Mouse (Mus musculus) layer of hippocampus, postnatal 25 days (tissue): ENCODE measurements at regions not wholly inside any gene's neighbourhood (a gene's known extent, or its start where the extent isn't known, plus 50 kb on each side); places are given as distances from the start of the nearest gene placed in this dataset.

Experiments
- DNase-seq, 2 experiments: peaks; one replicate each; pipeline ENCODE4 v3.0.0; 2022; ENCODE audit warnings: mixed read lengths in 2 of 2, low spot score in 1 of 2; ENCODE audit errors: extremely low spot score in 1 of 2

DNA sequence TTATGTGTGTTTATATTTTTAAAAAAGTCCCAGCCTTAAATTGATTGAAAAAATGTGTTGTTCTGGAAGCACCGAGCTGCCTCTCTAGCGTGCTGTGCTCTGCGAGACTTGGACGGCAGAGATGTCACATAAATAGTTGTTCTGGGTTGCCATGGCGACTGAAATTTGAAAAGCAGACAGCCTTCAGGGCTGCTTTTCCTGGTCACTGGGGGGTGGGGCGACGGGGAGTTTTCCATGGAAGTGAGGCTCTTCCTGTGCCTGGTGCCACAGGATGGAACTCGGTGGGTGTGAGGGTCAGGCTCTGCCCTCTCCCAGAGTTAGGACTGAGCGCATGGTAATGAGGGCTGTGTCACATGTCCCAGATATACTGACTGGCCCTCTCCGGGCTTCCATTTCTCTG lies 84.7 kb upstream of the Gm26897 start:
- peak; percentile 52 to 58 for DNase-seq

DNA sequence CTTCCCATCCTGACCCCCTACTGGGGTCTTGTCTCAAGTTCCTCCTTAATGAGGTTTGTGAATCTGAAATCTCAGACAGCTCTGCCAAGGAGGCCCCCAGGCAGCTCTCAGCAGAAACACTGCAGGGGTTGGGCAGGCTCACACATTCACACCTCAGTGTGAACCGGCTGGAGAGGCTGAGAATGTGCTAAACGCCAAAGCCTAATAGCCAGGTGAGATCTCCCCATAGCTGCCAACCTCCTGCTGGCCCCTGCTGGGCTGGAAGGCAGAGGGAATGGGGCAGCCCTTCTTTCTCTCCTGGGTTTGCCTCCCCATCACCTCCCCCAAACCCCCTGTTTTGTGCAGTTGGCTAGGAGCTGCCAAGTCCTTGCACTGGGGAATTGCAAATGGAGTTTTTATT lies 81.3 kb upstream of the Gm26897 start:
- DNase-seq = no peak

DNA sequence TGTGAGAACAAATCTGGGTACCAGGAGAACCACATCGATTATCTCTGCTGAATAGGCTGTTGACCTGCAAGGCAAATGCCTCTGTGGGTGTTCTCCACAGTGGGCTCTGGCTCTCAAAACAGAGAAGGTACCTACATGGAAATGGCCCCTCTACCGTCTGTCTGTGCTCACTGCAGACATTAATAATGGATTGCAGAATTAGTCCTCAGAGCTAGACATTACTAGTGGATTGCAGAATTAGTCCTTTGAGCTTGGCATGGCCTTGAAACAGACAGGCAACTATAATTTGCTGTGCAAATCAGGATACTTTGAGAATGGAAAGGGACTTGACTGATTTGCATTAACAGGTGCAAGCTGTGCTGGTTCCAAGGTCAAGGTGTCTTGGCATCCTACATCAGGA lies 77.3 kb upstream of the Gm26897 start:
- no peak for DNase-seq

DNA sequence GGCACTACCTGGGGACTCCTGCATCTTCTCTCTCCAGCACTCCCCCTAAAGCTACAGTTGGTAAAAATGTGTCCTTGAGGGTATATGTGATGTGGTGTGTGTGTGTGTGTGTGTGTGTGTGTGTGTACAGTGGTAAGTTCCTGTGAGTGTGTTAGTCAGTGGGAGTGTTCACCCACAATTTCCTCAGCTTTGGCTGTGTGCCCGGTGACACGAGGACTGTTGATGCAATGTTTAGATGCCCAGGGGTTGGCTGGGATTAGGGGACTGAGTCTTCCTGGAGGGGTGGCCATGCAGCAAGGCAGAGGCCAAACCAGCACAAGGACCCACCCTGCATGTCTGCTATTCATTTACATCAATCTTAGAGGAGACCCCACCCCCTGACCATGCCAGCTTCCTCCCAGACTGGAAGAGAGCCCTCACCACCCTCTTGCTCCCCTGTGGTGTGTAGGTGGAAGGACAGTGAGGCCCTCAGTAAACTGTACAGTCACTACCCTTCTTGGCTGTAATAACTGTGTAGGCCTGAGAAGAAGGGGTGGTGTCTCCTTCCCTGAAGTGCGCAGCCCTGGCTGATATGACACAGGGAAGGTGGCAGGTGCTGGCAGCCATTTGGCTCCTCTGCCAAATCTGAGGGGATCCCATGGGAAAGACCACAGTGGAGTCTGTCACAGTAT lies 75.8 kb upstream of the Gm26897 start:
- no peak for DNase-seq

DNA sequence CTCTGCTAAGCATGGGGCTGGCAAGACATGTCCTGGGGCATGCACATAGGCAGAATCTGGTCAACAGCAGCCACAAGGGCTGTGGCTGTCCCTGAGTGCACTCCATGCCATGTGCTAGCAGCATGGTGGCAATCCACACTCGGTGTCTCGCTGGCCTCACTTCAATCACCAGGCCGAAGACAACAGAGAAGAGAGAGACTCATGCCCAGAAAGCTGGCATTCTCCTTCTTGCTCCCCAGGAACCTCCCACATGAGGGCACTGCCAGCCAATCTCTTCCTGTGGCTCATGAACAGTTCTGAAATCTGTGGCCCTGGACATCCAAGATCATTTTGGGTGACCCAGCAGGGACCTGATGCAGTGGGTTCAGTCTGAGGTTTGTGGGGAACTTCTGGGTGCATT lies 74.5 kb upstream of the Gm26897 start:
- DNase-seq = no peak

DNA sequence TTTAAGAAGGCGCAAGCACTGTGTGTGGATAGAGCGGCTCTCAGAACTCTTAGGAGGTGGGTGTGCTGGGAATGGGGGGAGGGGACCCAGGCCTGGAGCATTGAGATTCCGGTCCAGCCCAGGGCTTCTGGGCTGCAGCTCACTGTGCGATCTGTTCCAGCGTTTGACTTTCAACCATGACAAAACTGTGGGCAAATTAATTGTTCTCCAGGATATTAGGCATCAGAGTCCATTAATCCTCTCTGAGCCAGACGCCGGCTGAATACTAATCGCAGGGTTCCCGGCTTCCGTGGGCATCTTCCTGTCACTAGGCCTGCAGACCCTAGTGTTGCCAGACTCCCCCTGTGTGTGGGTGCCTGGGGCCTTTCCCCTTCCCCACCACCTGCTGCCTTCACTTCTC lies 73.3 kb upstream of the Gm26897 start:
- DNase-seq = no peak

DNA sequence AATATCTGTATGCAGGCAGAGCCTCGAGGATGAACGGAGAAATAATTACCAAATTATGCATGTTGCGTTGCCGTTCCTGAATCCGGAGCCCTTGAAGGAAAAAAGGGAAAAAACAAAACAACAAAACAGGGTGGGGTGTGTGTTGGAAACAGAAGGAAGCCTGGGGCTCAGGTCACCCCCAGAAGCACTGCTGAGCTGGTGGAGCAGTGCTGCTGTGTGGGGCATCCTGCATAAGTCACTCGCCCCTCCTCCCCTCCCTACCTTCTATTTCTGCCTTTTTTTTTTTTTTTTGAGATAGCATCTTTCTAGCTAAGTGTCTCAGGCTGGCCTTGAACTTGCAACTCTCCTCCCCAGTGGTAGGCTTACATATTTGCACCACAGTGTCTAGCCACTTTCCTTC lies 72.8 kb upstream of the Gm26897 start:
- DNase-seq = no peak

DNA sequence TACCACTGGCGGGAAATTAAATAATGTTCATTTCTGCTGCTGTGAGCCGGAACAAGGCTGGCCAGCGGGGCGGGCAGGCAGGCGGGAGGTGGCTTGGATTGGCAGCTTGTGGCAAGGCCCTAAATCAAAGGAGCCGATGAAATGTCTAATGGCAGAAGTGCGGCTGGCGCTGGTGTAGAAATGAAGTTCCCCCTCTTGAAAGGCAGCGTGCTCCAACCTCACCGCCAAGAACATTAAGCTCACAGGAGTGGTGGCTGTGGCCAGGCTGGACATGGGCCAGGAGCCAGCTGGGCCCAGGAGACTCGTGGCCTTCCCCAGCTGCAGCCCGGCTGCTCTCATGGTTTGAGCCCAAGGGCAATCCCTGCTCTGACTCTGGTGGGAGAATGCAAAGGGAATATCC lies 71.8 kb upstream of the Gm26897 start:
- no peak for DNase-seq

DNA sequence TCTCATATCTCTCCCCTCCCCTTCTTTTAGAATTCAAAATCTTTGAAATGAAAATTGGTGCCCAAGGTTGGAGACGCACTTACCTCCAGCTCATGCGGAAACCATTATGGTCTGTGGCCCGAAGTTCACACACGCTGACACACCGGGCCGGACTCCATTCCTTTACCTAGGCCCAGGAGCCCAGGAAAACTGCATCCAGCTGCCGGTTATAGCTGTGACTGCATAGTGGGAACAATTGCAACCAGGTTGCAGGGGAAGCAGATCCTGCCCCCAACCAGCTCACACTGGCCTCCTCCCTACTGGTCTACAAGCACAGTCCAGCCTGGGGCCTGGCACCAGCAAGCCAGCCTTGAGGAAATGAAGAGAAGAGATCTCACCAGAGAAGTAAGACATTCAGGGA lies 69.9 kb upstream of the Gm26897 start:
- no peak for DNase-seq

DNA sequence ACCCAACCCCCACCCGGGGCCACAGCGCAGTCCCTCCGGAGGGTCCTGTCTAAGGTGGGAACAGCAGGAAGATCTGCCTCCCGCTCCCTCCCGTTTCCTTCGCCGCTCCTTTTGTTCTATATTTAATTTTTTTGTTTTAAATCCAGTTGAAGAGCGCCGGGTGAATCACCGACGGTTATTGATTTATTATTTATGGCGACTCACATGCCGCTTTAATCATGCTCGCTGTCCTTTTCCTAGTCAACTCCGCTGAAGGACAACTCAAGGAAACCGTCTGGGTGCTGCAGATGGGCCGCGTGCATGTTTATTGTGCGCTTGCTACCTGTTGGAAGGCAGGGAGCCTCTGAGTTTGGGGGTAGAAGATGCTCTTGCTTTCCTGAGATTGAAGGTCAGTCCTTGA lies 68.3 kb upstream of the Gm26897 start:
- no peak for DNase-seq

DNA sequence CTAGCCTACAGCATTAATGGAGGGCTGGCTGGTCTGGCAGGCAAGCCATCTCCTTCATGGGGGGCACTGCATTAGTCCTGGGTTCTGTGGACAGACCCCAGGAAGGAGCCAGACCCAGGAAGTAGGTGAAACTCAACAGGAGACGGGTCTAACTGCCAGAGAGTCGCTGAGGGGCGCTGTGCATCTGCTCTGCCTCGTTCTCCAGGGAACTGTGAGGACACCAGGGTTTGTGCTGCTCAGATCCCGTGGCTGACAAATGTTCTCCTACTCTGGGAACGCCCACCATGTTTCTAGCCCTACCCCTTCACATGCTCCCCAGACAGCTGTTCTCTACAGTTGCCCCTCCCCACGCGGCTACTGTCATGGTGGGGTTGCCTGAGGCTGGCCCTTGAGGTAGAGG lies 67.7 kb upstream of the Gm26897 start:
- no peak for DNase-seq

DNA sequence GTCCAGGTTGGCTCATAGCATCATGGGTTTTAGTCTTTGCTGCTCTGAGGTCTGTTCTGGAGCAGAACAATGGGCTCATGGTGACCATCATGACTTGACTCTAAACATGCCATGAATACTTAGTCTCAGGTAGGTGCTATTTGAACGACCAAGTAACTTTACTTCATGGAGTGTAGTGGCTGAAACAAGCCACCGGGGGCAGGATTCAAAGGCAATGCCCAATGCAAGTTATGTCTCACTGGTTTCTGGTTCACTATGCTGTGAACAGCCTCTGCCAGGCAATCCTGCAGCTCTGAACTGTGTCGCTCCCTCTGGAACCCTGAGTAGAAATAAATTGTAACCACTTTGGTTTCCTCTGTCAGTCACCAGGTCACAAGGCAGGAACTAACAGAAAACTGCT lies 65.8 kb upstream of the Gm26897 start:
- no peak for DNase-seq

DNA sequence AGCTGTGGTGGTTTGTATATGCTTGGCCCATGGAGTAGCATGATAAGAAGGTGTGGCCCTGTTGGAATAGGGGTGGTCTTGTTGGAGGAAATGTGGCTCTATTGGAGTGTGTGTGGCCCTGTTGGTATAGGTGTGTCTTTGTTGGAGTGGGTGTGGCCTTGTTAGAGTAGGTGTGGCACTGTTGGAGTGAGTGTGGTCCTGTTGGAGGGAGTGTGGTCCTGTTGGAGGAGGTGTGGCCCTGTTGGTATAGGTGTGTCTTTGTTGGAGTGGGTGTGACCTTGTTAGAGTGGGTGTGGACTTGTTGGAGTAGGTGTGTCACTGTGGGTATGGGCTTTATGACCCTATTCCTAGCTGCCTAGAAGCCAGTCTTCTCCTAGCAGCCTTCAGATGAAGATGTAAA lies 64.6 kb upstream of the Gm26897 start:
- DNase-seq = no peak

DNA sequence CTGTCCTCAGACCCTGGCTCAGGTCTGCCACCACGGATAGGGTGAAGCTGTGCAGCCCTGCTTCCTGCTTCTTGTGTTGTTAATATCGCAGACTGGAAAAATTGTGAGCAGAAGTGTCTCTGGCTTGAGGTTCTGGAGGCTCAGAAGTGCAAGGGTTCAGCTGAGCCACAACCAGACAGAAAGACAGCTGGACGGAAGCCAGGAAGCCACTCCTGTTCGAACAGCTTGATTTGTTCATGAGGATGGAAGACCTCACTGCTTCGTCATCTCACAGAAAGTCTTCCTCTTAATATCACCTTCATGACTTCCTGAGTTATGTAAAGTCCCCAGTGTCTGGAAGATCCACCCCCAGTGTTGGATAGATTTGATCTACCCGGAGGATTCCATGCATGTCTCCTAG lies 62.0 kb upstream of the Gm26897 start:
- DNase-seq = no peak

DNA sequence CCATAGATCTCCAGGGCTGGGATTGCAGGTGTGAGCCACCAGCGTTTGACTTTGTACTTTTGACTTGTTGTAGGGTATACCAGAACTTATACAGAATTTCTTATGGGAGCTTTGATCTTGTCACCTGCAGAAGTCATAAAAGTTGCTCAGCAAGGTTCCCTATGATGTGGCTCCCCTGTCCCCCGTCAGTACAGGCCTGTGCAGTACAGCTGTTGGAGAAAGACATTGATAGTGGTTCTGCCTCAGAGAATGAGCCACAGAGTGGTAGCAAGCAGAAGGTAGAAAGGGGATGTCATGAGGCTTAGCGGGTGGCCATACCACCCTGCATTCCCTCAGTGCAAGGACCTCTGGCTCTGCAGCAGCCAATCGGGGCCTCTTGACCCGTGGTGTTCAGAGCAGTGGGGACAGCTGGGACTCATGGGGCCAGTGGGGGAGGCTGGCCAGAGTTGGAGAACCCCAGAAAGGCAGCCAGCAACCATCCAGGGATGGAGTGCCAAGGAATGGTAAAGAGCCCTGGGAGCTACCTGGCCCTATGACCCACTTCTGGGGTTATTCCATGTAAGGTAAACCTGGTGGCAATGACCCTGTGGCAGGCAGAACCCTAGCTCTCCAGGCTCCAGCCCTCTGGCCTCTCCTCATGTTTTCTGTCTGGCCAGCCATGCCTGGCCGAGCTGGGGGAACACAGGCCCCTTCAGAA lies 58.6 kb upstream of the Gm26897 start:
- DNase-seq = no peak

DNA sequence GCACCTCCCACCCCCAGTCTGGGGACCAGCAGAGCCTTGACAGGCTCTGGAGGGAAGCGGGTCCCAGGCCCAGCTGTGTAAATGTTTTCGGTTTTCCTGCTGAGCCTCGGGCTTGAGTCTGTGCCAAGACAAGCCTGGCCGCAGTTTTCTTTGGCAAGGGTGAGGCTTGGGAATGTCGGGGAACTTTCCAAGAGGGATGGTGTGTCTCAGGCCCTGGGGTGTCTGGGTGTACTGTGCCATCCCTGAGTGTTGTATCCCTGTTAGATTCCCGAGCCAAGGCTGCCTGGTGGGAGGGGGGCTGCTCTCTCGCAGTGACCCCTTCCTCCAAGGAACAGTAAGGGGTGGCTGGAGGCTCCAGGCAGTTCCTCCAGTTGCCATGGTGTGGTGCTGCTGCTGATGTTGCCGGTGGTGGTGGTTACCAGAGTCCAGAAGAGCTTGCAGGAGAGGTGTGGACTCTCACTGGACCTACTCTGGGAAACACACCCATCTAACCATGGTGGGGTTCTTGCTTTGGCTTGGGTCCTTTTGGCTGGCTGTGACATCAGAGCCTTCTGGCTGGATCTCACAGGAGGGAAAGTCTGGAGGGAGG lies 58.0 kb upstream of the Gm26897 start:
- DNase-seq = no peak

DNA sequence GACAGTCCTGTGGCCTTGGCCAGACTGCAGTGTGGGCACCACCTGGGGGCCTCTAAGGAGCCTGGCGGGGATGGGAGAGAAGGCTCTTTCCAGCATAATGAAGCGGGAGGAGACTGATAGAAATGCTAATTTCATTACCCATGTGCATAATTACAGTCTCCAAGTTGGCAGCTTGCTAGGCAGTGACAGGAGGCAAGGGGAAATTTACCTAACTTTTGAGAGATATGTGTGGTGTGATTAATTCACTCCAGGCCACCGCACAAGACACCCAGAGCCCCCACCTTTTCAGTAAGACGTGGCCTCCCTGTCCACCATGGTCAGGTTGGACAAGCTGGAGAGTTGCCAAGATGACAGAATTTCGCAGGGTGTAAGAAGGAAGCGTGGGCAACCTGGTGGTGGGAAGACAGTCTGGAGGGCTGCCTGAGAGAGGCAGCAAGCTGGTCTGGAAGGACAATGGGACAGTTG lies 55.8 kb upstream of the Gm26897 start:
- DNase-seq = peak in 1 of 2 experiments; percentile 38

DNA sequence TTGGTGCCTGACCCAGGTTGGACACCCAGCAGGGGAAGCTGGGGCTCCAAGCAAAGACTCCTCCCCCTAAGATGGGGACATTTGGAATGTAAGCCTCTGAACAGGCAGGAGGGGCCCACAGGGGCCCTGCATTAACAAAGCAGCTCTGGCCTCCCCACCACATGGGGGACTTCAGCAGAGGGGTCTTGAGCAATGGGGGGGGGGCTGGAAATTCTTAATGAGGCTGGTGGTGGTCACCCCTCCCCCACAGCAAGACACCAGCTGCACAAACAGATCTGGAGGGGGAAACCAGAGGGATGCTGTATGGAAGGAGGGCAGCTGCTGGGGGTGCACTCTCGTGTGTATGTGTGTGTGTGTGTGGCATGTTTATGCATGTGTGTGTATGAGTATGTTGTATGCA lies 55.2 kb upstream of the Gm26897 start:
- no peak for DNase-seq

DNA sequence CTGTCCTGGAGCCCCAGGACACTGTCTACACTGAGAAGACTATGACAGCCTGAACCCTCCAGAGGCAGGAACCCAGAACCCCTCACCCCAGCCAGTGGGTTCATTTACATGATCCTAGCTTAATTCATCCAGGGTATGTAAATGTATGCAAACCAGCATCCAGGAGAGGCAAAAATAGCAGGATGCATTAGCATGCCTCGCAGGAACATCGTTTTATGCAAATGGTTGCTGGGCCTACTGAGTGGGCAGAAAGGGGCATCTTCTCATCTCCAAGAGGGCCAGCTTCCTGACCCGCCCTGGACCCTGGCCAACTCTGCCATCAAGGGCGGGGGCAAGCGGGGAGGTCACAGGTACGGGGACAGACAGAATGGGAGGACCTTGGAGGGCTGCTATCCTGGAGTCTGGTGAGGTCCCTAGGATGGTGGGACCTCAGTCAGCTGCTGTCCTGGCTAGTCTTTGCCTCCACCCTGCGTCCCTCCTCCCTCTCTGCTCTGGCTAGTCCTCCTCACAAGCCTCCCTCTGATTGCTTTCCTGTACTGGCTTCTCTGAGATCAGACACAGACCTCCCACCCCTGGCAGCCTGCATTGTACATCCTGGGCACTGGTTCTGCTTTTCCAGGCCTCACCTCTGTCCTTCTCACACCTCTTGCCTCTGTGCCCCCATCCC lies 52.2 kb upstream of the Gm26897 start:
- DNase-seq = no peak

DNA sequence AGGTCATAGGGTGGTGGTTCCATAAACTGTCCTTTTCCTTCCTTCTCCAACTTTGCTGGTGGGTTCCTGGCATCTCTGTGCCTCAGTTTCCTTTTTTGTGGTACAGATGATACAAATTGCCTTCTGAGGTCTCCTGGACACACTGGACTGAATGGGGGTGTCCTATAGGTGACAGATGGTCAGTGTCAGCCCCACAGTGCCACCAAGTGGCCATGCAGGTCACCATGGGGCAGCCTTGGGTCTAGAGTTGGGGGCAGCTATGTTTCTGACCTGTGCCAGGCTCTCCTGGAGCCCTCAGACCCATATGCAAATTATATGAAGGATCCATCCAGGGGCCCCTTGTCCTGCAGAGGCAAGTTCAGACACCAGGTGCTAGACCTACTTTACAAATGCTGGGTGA lies 50.8 kb upstream of the Gm26897 start:
- peak in 1 of 2 experiments; percentile 35 for DNase-seq
